Mouse (Mus musculus) liver, embryonic 14.5 days (tissue): ENCODE data around the gene Ccdc15.

ENCODE experiments used
- CTCF ChIP-seq: IDR thresholded peaks from 2 replicates; pipeline ENCODE4 v1.5.1; 2016; ENCODE audit warnings: antibody characterized with exemption, low read depth, control low read depth
- EP300 ChIP-seq: IDR thresholded peaks from 2 replicates; pipeline ENCODE4 v1.6.1; 2016; ENCODE audit warnings: antibody characterized with exemption, low read depth

DNA sequence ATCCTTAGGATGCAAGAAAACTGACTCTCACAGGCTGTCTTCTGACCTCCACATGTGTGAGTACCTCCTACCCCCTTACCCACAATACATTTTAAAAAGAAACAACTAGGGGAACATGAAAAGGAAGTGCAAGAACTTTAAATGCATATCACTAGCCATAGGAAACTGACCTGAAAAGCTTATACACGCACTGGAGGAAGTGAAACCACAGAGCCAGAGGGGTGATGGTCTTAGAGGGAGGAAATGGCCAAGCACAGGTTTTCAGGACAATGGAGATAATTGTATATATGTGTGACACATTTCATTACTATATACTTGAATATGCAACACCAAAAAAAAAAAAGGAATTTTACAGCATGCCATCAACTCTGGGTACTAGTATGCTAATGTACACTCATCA, 46.5 kb downstream of the Ccdc15 start:
- TF ChIP-seq CTCF: no peak
- no peak for TF ChIP-seq EP300
